In genomic region chr19:22047657-22048056, GRCm38 (mm10) we compare ENCODE assay signal across 22 mouse cellular contexts.
DNase-seq lines count a peak whose midpoint lies in the region; ATAC-seq and TF ChIP-seq lines count a peak whose summit lies in the region.
"Had no signal": no experiment of that assay in that cellular context is flagged by ENCODE, and none has a peak within 500 bp of the region (broad histone marks: within the 10 kb centered on the region; RNA-seq: fewer than 3 reads in every experiment).

No protein-coding gene starts in this region.

- no peaks in the 10 kb centered on the region for H3K27me3 ChIP-seq in hindbrain, embryonic 14.5 days (ENCODE audit: control insufficient read depth, insufficient read depth, low read length)
- H3K27me3 ChIP-seq: embryonic facial prominence, embryonic 12.5 days; liver, embryonic 12.5 days had no signal

- no peaks in the 10 kb centered on the region for H3K4me1 ChIP-seq in hindbrain, embryonic 14.5 days (replicated peaks; ENCODE audit: control insufficient read depth, insufficient read depth, low read length)
- H3K4me1 ChIP-seq: embryonic facial prominence, embryonic 12.5 days; liver, embryonic 12.5 days had no signal

- 89% methylated on average over 6 of the region's 6 CpGs for WGBS in hindbrain, embryonic 14.5 days

- no peaks in the 10 kb centered on the region for H3K9me3 ChIP-seq in hindbrain, embryonic 14.5 days (ENCODE audit: control insufficient read depth, low read length)
- H3K9me3 ChIP-seq: embryonic facial prominence, embryonic 12.5 days; liver, embryonic 12.5 days had no signal

- no peak for TF ChIP-seq CTCF in brain, embryonic 14.5 days (IDR thresholded peaks at IDR 0.05; ENCODE audit: borderline replicate concordance, extremely low read depth, insufficient read depth, insufficient read length)

- no peak overlapping the region for H3K4me3 ChIP-seq in hindbrain, embryonic 14.5 days (replicated peaks; ENCODE audit: low read length)
- H3K4me3 ChIP-seq: embryonic facial prominence, embryonic 12.5 days; left cerebral cortex, adult 2 months; liver, embryonic 12.5 days had no signal

- DNase-seq in layer of hippocampus, adult 11-12 months (ENCODE audit: low spot score), result peak; percentile 11
- DNase-seq in layer of hippocampus, adult 9-10 months (ENCODE audit: low spot score), result no peak
- peak; percentile 76 for DNase-seq in brain, embryonic 14.5 days (ENCODE audit: low read depth)
- peak; percentile 8 for DNase-seq in forelimb bud, embryonic 11.5 days (ENCODE audit: low read depth, low spot score)
- DNase-seq in layer of hippocampus, postnatal 25 days (ENCODE audit: extremely low spot score in 1 of 2, low spot score in 1 of 2), result peak; percentile 12 to 19
- no peak for DNase-seq in gastrocnemius, adult 8-10 months (ENCODE audit: low spot score in 2 of 2)
- no peak for DNase-seq in hindbrain, embryonic 14.5 days (ENCODE audit: low spot score)
- DNase-seq: adrenal gland, postnatal 10 days; cerebellum, adult 2 months; kidney, adult 8-10 months; kidney, postnatal 14 days; lung, adult 2 months; lung, postnatal 4 days; right cerebral cortex, postnatal 4 days had no signal

- no peak overlapping the region for H3K9ac ChIP-seq in hindbrain, embryonic 14.5 days
- H3K9ac ChIP-seq: embryonic facial prominence, embryonic 12.5 days; liver, embryonic 12.5 days had no signal

- H3K4me2 ChIP-seq in hindbrain, embryonic 14.5 days (replicated peaks), result no peak overlapping the region
- H3K4me2 ChIP-seq: embryonic facial prominence, embryonic 12.5 days; heart, embryonic 11.5 days; liver, embryonic 12.5 days; midbrain, embryonic 11.5 days had no signal

- ATAC-seq in hindbrain, embryonic 14.5 days (ENCODE audit: low FRiP score), result no peak
- ATAC-seq: activated CD4-positive, CD25-positive, alpha-beta regulatory T cell, adult 4 months; liver, embryonic 12.5 days; Patski had no signal

- TF ChIP-seq POLR2A in brain, embryonic 14.5 days (IDR thresholded peaks at IDR 0.05; ENCODE audit: borderline replicate concordance, extremely low read depth, insufficient read depth, insufficient read length, poor library complexity, severe bottlenecking), result no peak

- H3K27ac ChIP-seq in hindbrain, embryonic 14.5 days, result no peak overlapping the region
- H3K27ac ChIP-seq: embryonic facial prominence, embryonic 12.5 days; left cerebral cortex, adult 2 months; liver, embryonic 12.5 days; stomach, postnatal 0 days had no signal

- H3K36me3 ChIP-seq in hindbrain, embryonic 14.5 days (replicated peaks; ENCODE audit: control insufficient read depth, insufficient read depth), result no peaks in the 10 kb centered on the region
- H3K36me3 ChIP-seq: embryonic facial prominence, embryonic 12.5 days; liver, embryonic 12.5 days had no signal

Comparison
In these comparisons a context has a peak if more than half of its experiments do, and no peak if none do; other contexts are left out.
1. DNase-seq: peak in layer of hippocampus, adult 11-12 months (single experiment), brain, embryonic 14.5 days (single experiment), forelimb bud, embryonic 11.5 days (single experiment) and layer of hippocampus, postnatal 25 days (2 of 2); none in layer of hippocampus, adult 9-10 months (single experiment), gastrocnemius, adult 8-10 months (0 of 2) and hindbrain, embryonic 14.5 days (single experiment).